Mouse (Mus musculus) heart, postnatal 36 days (tissue): ENCODE measurements around the gene Pacsin2. TPM values are rescaled to one million over a fixed set of nuclear protein-coding genes. Genes with fewer than 3 reads are reported as not detected.
"Not testable (repeated sequence)": the region's sequence is repeated elsewhere in the genome, so short reads cannot be mapped to it uniquely, and the experiment has no call there.

Source experiments
- DNase-seq, 2 experiments: peaks; one replicate each; pipeline ENCODE4 v3.0.0; 2021 to 2022
- intact Hi-C: fragments of 180-260 bp; cut with DNase I; formaldehyde crosslinking; loops from one replicate; pipeline ENCODE4 v1.15.1; 2025
- total RNA-seq, 2 experiments: library from RNA; stranded (reverse); gene quantifications; 2 replicates each; pipeline ENCODE4 v1.2.3; 2021

The Pacsin2 gene
- total RNA-seq, 2 experiments from 2014 or later = 174 to 191 TPM

DNA sequence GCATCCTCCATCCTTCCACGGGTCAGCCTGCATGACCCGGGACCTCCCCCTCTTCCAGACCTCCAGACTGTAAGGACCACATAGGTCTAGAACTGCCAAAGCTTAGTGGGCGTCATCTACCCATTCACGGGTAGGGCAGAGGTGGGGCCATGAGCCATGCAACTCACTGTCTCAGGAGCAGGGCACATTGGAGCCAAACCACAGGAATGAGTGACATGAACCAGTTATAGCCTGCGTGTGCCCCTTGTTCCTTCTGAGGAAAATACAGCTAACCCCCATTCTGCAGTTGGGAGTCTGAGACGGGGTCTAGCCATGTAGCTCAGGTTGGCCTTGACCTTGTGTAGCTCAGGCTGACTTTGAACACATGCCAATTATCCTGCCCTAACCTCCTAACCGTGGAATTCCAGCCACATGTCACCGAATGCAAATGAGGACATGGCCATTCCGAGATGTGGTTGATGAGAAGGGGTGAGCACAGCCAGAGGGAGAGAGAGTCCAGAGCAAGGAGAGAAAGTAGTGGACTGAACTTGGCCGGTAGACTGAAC, 16.9 kb upstream of the Pacsin2 start:
- intact Hi-C loops = loop anchor here (5.0 kb wide), 2 partner anchors 69 to 89 kb away; no protein-coding TSS in a partner anchor

GRCm38 (mm10) chr15:83479818-83480217, 15.4 kb upstream of the Pacsin2 start:
- intact Hi-C loops = loop anchor here (5.0 kb wide), 2 partner anchors 68 to 88 kb away; no protein-coding TSS in a partner anchor

More for the DNA sequence above, 16.9 kb upstream of the Pacsin2 start:
- DNase-seq = no peak

DNA sequence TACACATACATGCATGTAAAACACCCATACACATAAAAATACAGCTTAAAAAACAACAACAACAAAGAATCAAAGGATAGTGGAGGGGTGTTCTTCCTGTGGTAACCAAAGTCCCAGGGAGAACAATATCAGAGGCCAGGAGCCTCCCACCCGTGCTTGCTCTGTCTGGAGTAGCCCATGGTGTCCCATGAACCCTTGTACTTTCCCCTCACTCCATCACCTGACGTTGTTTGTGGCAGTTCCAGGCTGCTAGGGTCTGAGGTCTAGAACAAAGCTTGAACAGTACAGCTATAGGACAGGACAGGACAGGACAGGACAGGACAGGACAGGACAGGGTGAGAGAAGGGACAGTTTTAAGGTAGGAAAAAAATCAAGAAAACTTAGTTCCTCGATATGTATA, 13.7 kb upstream of the Pacsin2 start:
- intact Hi-C loops = no loop called here
- no peak for DNase-seq

More at GRCm38 (mm10) chr15:83479818-83480217, 15.4 kb upstream of the Pacsin2 start:
- no peak for DNase-seq

GRCm38 (mm10) chr15:83476593-83477273, 12.3 kb upstream of the Pacsin2 start:
- intact Hi-C loops = no loop called here

GRCm38 (mm10) chr15:83474466-83474836, 10.0 kb upstream of the Pacsin2 start:
- no peak for DNase-seq
- intact Hi-C loops = no loop called here

More at GRCm38 (mm10) chr15:83476593-83477273, 12.3 kb upstream of the Pacsin2 start:
- no peak for DNase-seq

GRCm38 (mm10) chr15:83473832-83474465, 9.5 kb upstream of the Pacsin2 start:
- peak; percentile 43 to 71 for DNase-seq
- intact Hi-C loops = no loop called here

- intact Hi-C loops = no loop called here
- DNase-seq = no peak
Measured at GRCm38 (mm10) chr15:83473251-83473650, 8.8 kb upstream of the Pacsin2 start.

DNA sequence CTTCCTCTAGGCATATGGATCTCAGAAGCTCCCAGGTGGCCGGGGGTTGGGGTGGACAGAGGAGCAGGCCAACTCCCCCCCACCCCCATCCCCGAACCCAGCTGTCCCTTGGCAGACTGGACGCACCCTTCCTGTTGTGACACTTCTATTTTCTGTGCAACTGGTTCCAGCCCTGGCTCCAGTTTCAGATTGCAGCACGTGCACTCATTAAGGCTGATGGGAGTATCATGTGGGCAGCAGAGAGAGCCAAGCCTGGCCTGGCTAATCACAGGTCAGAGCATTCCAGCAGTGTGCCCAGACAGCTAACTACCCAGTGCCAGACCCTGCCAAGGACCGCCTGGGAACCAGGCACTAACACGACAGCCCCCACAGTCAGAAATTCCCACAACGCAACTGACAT, 7.1 kb upstream of the Pacsin2 start:
- DNase-seq = peak; percentile 56 to 73
- intact Hi-C loops = no loop called here

GRCm38 (mm10) chr15:83470443-83470842, 6.0 kb upstream of the Pacsin2 start:
- no peak for DNase-seq
- intact Hi-C loops = no loop called here

GRCm38 (mm10) chr15:83469279-83469821, 4.9 kb upstream of the Pacsin2 start:
- intact Hi-C loops = no loop called here
- DNase-seq = no peak

DNA sequence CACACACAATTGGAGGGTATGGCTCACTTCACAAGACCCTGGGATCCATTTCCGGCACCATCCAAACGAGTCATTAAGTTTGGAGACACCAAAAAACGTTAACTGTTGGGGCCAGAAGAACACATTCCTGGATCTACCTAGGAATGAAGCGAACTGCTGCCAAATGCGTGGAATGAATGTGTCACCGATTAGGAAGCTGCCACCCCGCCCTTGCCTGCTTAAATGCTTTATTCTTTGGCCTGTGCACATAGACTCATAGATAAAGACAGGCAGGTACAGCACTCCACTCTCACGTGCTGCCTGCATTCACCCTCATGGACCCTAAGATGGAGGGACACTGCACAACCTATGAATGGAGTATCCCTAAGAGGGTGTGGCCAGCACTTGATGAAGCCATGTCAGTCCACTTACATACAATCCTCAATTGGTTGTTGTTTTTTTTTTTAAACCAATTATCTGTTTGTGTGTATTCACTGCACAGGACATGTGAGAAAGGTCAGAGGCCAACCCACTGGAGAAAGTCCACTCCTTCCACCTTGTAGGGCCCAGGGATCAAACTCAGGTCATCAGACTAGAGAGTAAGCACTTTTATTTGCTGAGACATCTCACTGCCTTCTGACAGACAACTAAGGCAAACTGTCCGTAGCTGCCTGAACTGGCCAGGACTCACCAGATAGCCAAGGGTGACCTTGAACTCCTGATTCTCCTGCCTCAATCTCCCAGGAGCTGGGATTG, 3.0 kb upstream of the Pacsin2 start:
- intact Hi-C loops = no loop called here
- no peak for DNase-seq

DNA sequence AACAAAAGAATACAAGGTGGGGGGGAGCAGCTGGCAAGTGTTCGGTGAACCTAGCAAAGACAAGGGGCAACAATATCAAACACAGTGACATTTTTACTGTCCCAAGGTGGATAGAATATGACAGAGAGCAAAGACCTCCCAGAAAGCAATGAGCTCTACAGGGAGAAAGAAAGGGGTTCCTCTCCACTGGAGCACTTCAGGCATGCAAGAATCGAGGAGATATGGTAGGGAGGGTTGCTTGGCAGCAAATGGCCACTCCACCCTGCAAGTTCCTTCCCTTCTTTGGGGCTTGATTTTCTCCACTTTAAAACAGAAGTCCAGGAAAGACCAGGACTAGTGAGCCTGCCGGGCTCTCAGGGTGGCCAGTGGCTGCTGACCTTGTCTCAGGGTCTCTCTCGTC, 1.9 kb upstream of the Pacsin2 start:
- DNase-seq = no peak
- intact Hi-C loops = no loop called here

DNA sequence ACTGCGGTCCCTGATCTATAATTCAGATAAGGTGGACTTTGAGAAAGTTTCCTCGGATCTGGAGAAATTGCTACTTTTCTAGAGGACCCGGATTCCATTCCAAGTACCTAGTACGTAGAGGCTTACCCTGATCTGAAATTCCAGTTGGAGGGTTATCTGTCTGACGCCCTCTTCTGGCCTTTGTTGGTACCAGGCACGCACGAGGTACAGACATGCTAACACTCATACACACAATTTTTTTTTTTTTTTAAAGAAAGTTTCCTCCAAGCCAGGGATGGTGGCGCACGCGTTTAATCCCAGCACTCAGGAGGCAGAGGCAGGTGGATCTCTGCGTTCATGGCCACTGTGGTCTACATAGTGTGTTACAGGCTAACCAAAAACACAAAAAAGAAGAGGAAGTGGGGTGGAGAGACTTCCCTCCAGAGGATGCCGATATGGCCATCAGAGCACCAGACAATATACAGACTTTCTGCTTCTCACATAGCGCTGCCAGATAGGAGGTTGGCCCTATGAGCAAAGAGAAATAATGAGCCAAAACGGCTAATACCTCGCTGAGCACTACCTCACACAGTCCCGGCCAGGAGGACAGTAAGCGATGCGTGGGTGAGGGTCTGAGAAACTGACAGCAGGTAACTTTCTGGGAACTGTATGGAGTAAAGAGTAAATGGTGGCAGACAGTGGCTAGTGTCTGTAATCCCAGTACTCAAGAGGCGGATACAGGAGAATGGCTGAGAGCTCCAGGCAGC, 672 bp upstream of the Pacsin2 start:
- no peak for DNase-seq
- intact Hi-C loops = loop anchor here (5.0 kb wide), 1 partner anchor 53 kb away; no protein-coding TSS in a partner anchor

GRCm38 (mm10) chr15:83463369-83464082, 880 bp downstream of the Pacsin2 start:
- no peak for DNase-seq
- intact Hi-C loops = loop anchor here (2.0 to 5.0 kb wide), 2 partner anchors 31 to 51 kb away; no protein-coding TSS in a partner anchor

GRCm38 (mm10) chr15:83462349-83462748, 2.1 kb downstream of the Pacsin2 start:
- intact Hi-C loops = loop anchor here (2.0 to 5.0 kb wide), 2 partner anchors 30 to 50 kb away; no protein-coding TSS in a partner anchor
- DNase-seq = not testable (repeated sequence)

DNA sequence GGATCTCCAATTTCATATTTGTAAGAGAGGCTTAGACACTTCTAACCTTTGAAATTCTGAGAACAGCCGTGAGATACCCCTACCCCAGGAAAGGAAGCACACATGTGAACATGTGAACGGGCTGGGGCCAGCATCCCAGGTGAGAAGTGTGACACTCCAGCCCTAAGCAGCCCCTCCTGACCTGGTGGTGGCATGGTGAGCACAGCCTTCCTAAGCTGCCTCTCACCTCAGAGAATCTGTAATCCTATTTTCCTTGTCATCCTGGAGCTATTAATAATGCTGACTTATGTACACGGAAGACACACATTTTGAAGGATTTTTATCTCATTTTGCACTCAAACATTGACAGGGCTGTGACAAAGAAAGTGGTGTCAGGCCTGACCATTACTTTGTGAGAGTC, 3.5 kb downstream of the Pacsin2 start:
- intact Hi-C loops = loop anchor here (5.0 kb wide), 1 partner anchor 49 kb away; no protein-coding TSS in a partner anchor

GRCm38 (mm10) chr15:83457541-83457940, 6.9 kb downstream of the Pacsin2 start:
- intact Hi-C loops = no loop called here
- DNase-seq = no peak

More for the DNA sequence above, 3.5 kb downstream of the Pacsin2 start:
- DNase-seq = no peak

GRCm38 (mm10) chr15:83455637-83456036, 8.8 kb downstream of the Pacsin2 start:
- intact Hi-C loops = no loop called here
- no peak for DNase-seq

- DNase-seq = no peak
- intact Hi-C loops = no loop called here
Measured at GRCm38 (mm10) chr15:83455034-83455433, 9.4 kb downstream of the Pacsin2 start.
